Mouse (Mus musculus): ENCODE results near the gene Hcn2. TPM values are rescaled to one million over a fixed set of nuclear protein-coding genes. Genes with fewer than 3 reads are reported as not detected.

The Hcn2 gene
- 0.05 TPM in 2 replicates for polyA plus RNA-seq (2016; fragmentation: Nextera tagmentation; extraction: Ambion mirVana)

- H3K27ac ChIP-seq (replicated peaks): peak within 1 kb of the TSS; percentile 46; the same call in 1 of the 2 replicates
- peaks cover 68% of the 10 kb centered on the region for H3K27me3 ChIP-seq (ENCODE audit: low read depth, poor library complexity, severe bottlenecking)
- WGBS: 2% methylated on average over 89 of the region's 91 CpGs
Measured at GRCm38 (mm10) chr10:79716254-79716987, at the start of gene Hcn2. TSS of gene Hcn2 (plus strand) at chr10:79716634.

DNA sequence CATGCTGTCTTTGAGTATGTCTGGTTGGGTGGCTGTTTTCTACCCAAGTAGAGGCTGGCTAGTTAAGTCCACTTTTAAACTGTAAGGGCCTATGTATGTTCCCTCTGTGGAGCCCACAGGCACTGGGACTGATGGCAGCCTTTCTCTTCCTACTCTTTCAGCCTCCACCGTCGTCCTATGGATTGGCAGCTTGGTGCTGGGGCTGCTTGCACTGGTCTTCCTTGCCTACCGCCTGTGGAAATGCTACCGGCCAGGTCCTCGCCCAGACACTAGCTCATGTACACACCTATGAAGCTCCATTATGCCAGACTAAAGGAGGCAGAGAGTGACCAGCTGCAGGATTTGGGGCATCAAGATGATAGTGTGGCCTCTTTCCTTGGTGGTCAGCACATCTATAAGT, 48.4 kb upstream of the Hcn2 start:
- Histone ChIP-seq H3K27ac (replicated peaks) (peak overlapping the region; percentile 98), H3K4me3 (peak overlapping the region; percentile 96; the same call in 1 of the 2 replicates), H3K4me1 (peaks cover 42% of the 10 kb centered on the region), H3K9me3 (replicated peaks) (no peaks in the 10 kb centered on the region), H3K36me3 (peaks cover 17% of the 10 kb centered on the region), H3K27me3 (ENCODE audit: low read depth, poor library complexity, severe bottlenecking) (0 out of 2 replicates have a peak, but pooled peaks cover 5% of the 10 kb centered on the region)
- 86% methylated on average over 5 of the region's 5 CpGs for WGBS
- DNase-seq (ENCODE audit: low spot score): no peak

More at GRCm38 (mm10) chr10:79716254-79716987, at the start of gene Hcn2:
- no peak for DNase-seq (ENCODE audit: low spot score)
- H3K4me1 ChIP-seq: peaks cover 27% of the 10 kb centered on the region
- H3K9me3 ChIP-seq (replicated peaks): no peaks in the 10 kb centered on the region
- H3K36me3 ChIP-seq: peaks cover 17% of the 10 kb centered on the region
- H3K4me3 ChIP-seq: peak within 1 kb of the TSS; percentile 72

DNA sequence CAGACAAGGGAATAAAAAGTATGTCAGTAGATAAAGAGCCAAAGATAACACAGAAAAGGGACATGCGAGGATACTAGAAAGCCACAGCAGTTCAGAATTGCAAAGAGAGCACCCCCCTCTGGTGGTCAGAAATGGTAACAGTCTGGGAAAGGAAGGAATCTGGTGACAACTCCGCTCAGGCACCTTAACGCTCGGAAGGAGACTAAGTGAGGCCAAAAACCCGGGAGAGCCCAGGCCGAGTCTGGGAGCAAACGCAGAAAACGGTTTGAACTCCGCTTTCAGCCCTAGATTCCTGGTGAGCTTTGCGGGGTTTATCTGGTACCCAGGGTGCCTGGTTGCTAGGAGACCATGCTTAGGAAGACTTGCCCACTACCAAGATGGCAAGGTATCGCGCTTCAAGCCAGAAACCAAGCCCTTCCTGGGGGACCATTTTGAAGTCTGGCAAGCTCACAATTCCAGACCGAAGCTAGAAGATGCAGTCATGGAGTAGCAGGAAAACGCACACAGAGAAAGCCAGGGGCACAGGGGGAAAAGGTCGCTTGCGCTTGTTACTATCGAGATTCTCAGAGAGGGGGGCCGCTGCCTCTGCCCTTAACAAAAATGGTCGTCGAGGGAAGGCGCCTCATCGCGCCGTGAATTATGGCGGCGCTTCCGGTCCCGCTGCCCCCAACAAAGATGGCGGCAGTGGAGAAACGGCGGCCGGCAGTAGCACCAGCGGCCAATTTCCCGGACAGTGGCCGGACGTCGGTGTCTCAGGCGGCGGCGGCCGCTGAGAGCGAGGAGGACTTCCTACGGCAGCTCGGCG, 47.5 kb upstream of the Hcn2 start, which contains the start of gene Tpgs1:
Gene Tpgs1, plus strand, starts transcription at position 599 of the 805 bp plus-strand sequence.
- Histone ChIP-seq H3K9me3 (replicated peaks) (no peaks in the 10 kb centered on the region), H3K4me3 (peak within 1 kb of the TSS; percentile 96), H3K36me3 (peaks cover 26% of the 10 kb centered on the region), H3K27me3 (ENCODE audit: low read depth, poor library complexity, severe bottlenecking) (0 out of 2 replicates have a peak, but pooled peaks cover 5% of the 10 kb centered on the region), H3K27ac (replicated peaks) (peak within 1 kb of the TSS; percentile 98), H3K4me1 (peaks cover 36% of the 10 kb centered on the region)
- under 1% methylated on average over 45 of the region's 45 CpGs for WGBS
- peak; percentile 92 for DNase-seq (ENCODE audit: low spot score)

DNA sequence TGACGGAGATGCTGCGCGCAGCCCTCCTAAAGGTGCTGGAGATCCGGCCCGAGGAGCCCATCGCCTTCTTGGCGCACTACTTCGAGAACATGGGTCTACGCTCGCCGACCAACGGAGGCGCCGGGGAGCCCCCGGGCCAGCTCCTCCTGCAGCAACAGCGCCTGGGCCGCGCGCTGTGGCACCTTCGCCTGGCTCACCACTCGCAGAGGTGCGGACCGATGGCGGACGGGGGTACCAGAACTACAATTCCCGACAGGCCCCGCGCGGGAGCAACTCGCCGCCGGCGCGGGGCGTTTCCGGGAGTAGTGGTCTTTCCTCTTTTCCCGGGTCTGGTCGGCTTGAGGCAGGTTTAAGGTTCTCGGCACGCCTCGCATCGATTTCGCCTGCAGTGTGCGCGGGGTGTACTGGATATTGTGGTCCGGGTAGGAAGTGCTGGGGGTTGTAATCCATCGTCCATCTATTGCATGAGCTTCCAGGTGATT, 46.8 kb upstream of the Hcn2 start:
- H3K4me1 ChIP-seq: peaks cover 30% of the 10 kb centered on the region
- peak overlapping the region; percentile 96 for H3K4me3 ChIP-seq
- 0 out of 2 replicates have a peak, but pooled peaks cover 5% of the 10 kb centered on the region for H3K27me3 ChIP-seq (ENCODE audit: low read depth, poor library complexity, severe bottlenecking)
- DNase-seq (ENCODE audit: low spot score): peak; percentile 85
- H3K9me3 ChIP-seq (replicated peaks): no peaks in the 10 kb centered on the region
- H3K36me3 ChIP-seq: peaks cover 31% of the 10 kb centered on the region
- H3K27ac ChIP-seq (replicated peaks): peak overlapping the region; percentile 98
- WGBS: 0% methylated on average over 47 of the region's 47 CpGs

DNA sequence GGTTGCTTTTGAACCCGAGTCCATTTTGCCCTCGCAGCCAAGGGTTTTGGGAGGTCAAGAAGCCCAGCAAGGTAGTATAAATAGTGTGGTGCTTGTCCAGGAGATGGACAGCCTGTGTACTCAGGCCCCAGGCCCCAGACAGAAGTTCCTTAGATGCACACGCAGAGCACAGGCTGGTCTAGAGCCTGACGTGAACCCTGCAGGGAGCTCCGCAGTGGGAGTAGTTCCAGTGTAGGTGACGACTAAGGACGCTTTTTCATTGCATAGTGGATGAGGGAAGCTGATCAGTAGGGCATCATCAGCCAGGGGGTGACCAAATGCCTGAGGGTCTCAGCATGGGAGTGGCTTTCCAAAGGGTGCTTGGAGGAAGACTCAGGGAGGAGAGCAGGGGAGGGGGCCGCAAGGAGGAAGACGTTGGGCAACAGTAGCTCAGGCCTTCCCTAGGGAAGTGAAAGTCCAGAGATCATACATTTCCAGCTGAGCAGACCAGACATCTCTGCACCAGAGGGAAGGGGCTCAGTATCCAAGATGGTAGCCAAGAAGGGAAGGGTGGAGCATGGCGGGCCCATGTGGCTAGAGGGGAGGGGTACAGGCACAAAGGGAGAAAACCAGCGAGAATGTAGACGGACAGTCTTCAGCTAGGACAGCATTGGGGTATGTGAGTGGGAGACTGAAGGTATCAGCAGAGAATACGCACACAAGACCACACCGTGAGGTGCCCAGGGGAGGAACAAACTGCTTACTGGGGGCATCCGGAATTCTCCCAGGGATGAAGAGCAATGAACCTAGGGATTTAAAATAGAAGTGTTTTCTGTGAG, 46.2 kb upstream of the Hcn2 start:
- no peak for DNase-seq (ENCODE audit: low spot score)
- peaks cover 30% of the 10 kb centered on the region for H3K4me1 ChIP-seq
- H3K27me3 ChIP-seq (ENCODE audit: low read depth, poor library complexity, severe bottlenecking): peaks cover 4% of the 10 kb centered on the region; the same call in 1 of the 2 replicates
- 37% methylated on average over 15 of the region's 15 CpGs for WGBS
- H3K36me3 ChIP-seq: peaks cover 35% of the 10 kb centered on the region
- peak overlapping the region; percentile 98 for H3K27ac ChIP-seq (replicated peaks)
- H3K4me3 ChIP-seq: peak overlapping the region; percentile 96
- H3K9me3 ChIP-seq (replicated peaks): no peaks in the 10 kb centered on the region

GRCm38 (mm10) chr10:79671396-79672087, 44.9 kb upstream of the Hcn2 start:
- Histone ChIP-seq H3K4me1 (peaks cover 30% of the 10 kb centered on the region), H3K9me3 (replicated peaks) (no peaks in the 10 kb centered on the region), H3K27ac (replicated peaks) (peak overlapping the region; percentile 98; the same call in 1 of the 2 replicates), H3K36me3 (peaks cover 46% of the 10 kb centered on the region), H3K27me3 (ENCODE audit: low read depth, poor library complexity, severe bottlenecking) (peaks cover 8% of the 10 kb centered on the region; the same call in 1 of the 2 replicates), H3K4me3 (peak overlapping the region; percentile 96)
- WGBS: 71% methylated on average over 6 of the region's 6 CpGs
- no peak for DNase-seq (ENCODE audit: low spot score)

- peaks cover 30% of the 10 kb centered on the region for H3K4me1 ChIP-seq
- peaks cover 8% of the 10 kb centered on the region; the same call in 1 of the 2 replicates for H3K27me3 ChIP-seq (ENCODE audit: low read depth, poor library complexity, severe bottlenecking)
- H3K4me3 ChIP-seq: no peak overlapping the region; the same call in 1 of the 2 replicates
- peaks cover 46% of the 10 kb centered on the region for H3K36me3 ChIP-seq
- no peaks in the 10 kb centered on the region for H3K9me3 ChIP-seq (replicated peaks)
- peak overlapping the region; percentile 98; the same call in 1 of the 2 replicates for H3K27ac ChIP-seq (replicated peaks)
- 68% methylated on average over 3 of the region's 3 CpGs for WGBS
- DNase-seq (ENCODE audit: low spot score): no peak
Measured at GRCm38 (mm10) chr10:79672088-79672455, 44.4 kb upstream of the Hcn2 start.

- 92% methylated on average over 3 of the region's 3 CpGs for WGBS
- no peak overlapping the region for H3K4me3 ChIP-seq
- DNase-seq (ENCODE audit: low spot score): no peak
- no peaks in the 10 kb centered on the region for H3K9me3 ChIP-seq (replicated peaks)
- H3K27ac ChIP-seq (replicated peaks): no peak overlapping the region
- peaks cover 46% of the 10 kb centered on the region for H3K36me3 ChIP-seq
- peaks cover 29% of the 10 kb centered on the region for H3K4me1 ChIP-seq
- H3K27me3 ChIP-seq (ENCODE audit: low read depth, poor library complexity, severe bottlenecking): peaks cover 8% of the 10 kb centered on the region; the same call in 1 of the 2 replicates
Measured at GRCm38 (mm10) chr10:79673054-79673453, 43.4 kb upstream of the Hcn2 start.

- Histone ChIP-seq H3K27me3 (ENCODE audit: low read depth, poor library complexity, severe bottlenecking) (peaks cover 8% of the 10 kb centered on the region; the same call in 1 of the 2 replicates), H3K36me3 (peaks cover 46% of the 10 kb centered on the region), H3K4me3 (peak overlapping the region; percentile 9; the same call in 1 of the 2 replicates), H3K4me1 (peaks cover 17% of the 10 kb centered on the region), H3K27ac (replicated peaks) (no peak overlapping the region), H3K9me3 (replicated peaks) (no peaks in the 10 kb centered on the region)
- 57% methylated on average over 44 of the region's 44 CpGs for WGBS
- no peak for DNase-seq (ENCODE audit: low spot score)
Measured at GRCm38 (mm10) chr10:79675346-79676035, 40.9 kb upstream of the Hcn2 start.

GRCm38 (mm10) chr10:79680606-79681495, 35.6 kb upstream of the Hcn2 start:
- Histone ChIP-seq H3K4me1 (peaks cover 31% of the 10 kb centered on the region), H3K27ac (replicated peaks) (peak overlapping the region; percentile 87), H3K9me3 (replicated peaks) (no peaks in the 10 kb centered on the region), H3K27me3 (ENCODE audit: low read depth, poor library complexity, severe bottlenecking) (peaks cover 2% of the 10 kb centered on the region; the same call in 1 of the 2 replicates), H3K36me3 (peaks cover 27% of the 10 kb centered on the region), H3K4me3 (peak overlapping the region; percentile 79)
- DNase-seq (ENCODE audit: low spot score): no peak
- WGBS: 39% methylated on average over 11 of the region's 11 CpGs
